Mouse (Mus musculus) midbrain, embryonic 14.5 days (tissue): ENCODE measurements around the gene Gpt2. TPM values are rescaled to one million over a fixed set of nuclear protein-coding genes. Genes with fewer than 3 reads are reported as not detected.

Source experiments
- ATAC-seq: fragments of 200-750 bp; cut with Nextera tagmentation; 2 replicates; pipeline ENCODE4 v1.8.0; 2017; ENCODE audit warnings: moderate number of reproducible peaks, moderate library complexity; ENCODE audit not compliant: low FRiP score, low TSS enrichment
- DNase-seq: peaks from one replicate; pipeline ENCODE4 v3.0.0-alpha.2; 2015
- H3K27ac ChIP-seq: fragments of 300-500 bp; sonication (generic); replicated peaks from 2 replicates; pipeline ENCODE4 v1.5.1; 2014; ENCODE audit warnings: mild to moderate bottlenecking, low read depth, low read length, moderate library complexity
- H3K27me3 ChIP-seq: fragments of 300-500 bp; sonication (generic); 2 replicates; pipeline ENCODE4 v1.6.1; 2014; ENCODE audit warnings: low read length, control low read depth, mixed read lengths; ENCODE audit not compliant: control insufficient read depth, insufficient read depth
- H3K36me3 ChIP-seq: fragments of 300-500 bp; sonication (generic); 2 replicates; pipeline ENCODE4 v1.6.1; 2014; ENCODE audit warnings: low read length, control low read depth; ENCODE audit not compliant: control insufficient read depth, insufficient read depth
- H3K4me1 ChIP-seq: fragments of 300-500 bp; sonication (generic); 2 replicates; pipeline ENCODE4 v1.6.1; 2014; ENCODE audit warnings: mild to moderate bottlenecking, antibody characterized with exemption, low read length, control low read depth; ENCODE audit not compliant: control insufficient read depth, insufficient read depth
- H3K4me2 ChIP-seq: fragments of 300-500 bp; sonication (generic); 2 replicates; pipeline ENCODE4 v1.6.1; 2014; ENCODE audit warnings: mild to moderate bottlenecking, low read length, moderate library complexity
- H3K4me3 ChIP-seq: fragments of 300-500 bp; sonication (generic); replicated peaks from 2 replicates; pipeline ENCODE4 v1.5.1; 2014; ENCODE audit warnings: low read depth, low read length
- H3K9ac ChIP-seq: fragments of 300-500 bp; sonication (generic); replicated peaks from 2 replicates; pipeline ENCODE4 v1.6.1; 2014; ENCODE audit warnings: mild to moderate bottlenecking, low read length, moderate library complexity
- H3K9me3 ChIP-seq: fragments of 300-500 bp; sonication (generic); 2 replicates; pipeline ENCODE4 v1.6.1; 2016; ENCODE audit warnings: low read length, control low read depth, mixed read lengths; ENCODE audit not compliant: control insufficient read depth
- WGBS: fragments of 180-500 bp; shearing (Covaris S2); extraction: QIAGEN DNeasy Blood & Tissue Kit; methylation state at CpG from one replicate; pipeline ENCODE4 v1.1.7; 2014; 5-methylcytosine and 5-hydroxymethylcytosine counted together
- polyA plus RNA-seq: library from polyadenylated mRNA; unstranded; fragments of >200 nt; fragmentation: Nextera tagmentation; extraction: Ambion mirVana; gene quantifications from 2 replicates; pipeline ENCODE4 v1.2.1, GENCODE M21; 2014

Gpt2 gene
- polyA plus RNA-seq, 1 experiment from 2014 or later, result 38.1 TPM

- Histone ChIP-seq H3K9me3 (no peaks in the 10 kb centered on the region), H3K4me1 (peaks cover 6% of the 10 kb centered on the region; the same call in 1 of the 2 replicates), H3K36me3 (no peaks in the 10 kb centered on the region), H3K9ac (peak overlapping the region; percentile 76), H3K4me2 (peak overlapping the region; percentile 79), H3K27ac (peak overlapping the region; percentile 49; the same call in 1 of the 2 replicates), H3K4me3 (peak overlapping the region; percentile 83), H3K27me3 (no peaks in the 10 kb centered on the region)
- WGBS, result 7% methylated on average over 49 of the region's 49 CpGs
- DNase-seq (peak; percentile 60), ATAC-seq (peak; percentile 16; the same call in 1 of the 2 replicates)
These were observed 860 bp downstream of the Gpt2 start for GRCm38 (mm10) chr8:85492940-85493931.

GRCm38 (mm10) chr8:85496125-85496524 lies 3.7 kb downstream of the Gpt2 start:
- Histone ChIP-seq H3K9me3 (no peaks in the 10 kb centered on the region), H3K4me3 (no peak overlapping the region), H3K4me1 (peaks cover 6% of the 10 kb centered on the region; the same call in 1 of the 2 replicates), H3K27me3 (no peaks in the 10 kb centered on the region), H3K27ac (no peak overlapping the region), H3K36me3 (no peaks in the 10 kb centered on the region), H3K4me2 (no peak overlapping the region), H3K9ac (no peak overlapping the region)
- WGBS, result 86% methylated on average over 5 of the region's 5 CpGs
- no peak for ATAC-seq
- DNase-seq, result no peak

GRCm38 (mm10) chr8:85496778-85497177 lies 4.4 kb downstream of the Gpt2 start:
- H3K36me3 ChIP-seq, result no peaks in the 10 kb centered on the region
- no peaks in the 10 kb centered on the region for H3K9me3 ChIP-seq
- DNase-seq, result no peak
- H3K9ac ChIP-seq, result no peak overlapping the region
- no peak overlapping the region for H3K4me2 ChIP-seq
- no peak for ATAC-seq
- no peak overlapping the region for H3K4me3 ChIP-seq
- WGBS, result 92% methylated on average over 4 of the region's 4 CpGs
- H3K27ac ChIP-seq, result no peak overlapping the region
- H3K27me3 ChIP-seq, result no peaks in the 10 kb centered on the region
- peaks cover 6% of the 10 kb centered on the region; the same call in 1 of the 2 replicates for H3K4me1 ChIP-seq

- no peaks in the 10 kb centered on the region for H3K36me3 ChIP-seq
- 21% methylated on average over 2 of the region's 2 CpGs for WGBS
- ATAC-seq (no peak), DNase-seq (no peak)
- no peak overlapping the region for H3K4me3 ChIP-seq
- no peaks in the 10 kb centered on the region for H3K9me3 ChIP-seq
- no peak overlapping the region for H3K9ac ChIP-seq
- H3K4me2 ChIP-seq, result no peak overlapping the region
- no peaks in the 10 kb centered on the region for H3K27me3 ChIP-seq
- H3K27ac ChIP-seq, result no peak overlapping the region
- peaks cover 3% of the 10 kb centered on the region; the same call in 1 of the 2 replicates for H3K4me1 ChIP-seq
These were observed 6.2 kb downstream of the Gpt2 start for GRCm38 (mm10) chr8:85498577-85498976.

- WGBS, result 93% methylated on average over 10 of the region's 10 CpGs
- no peak for ATAC-seq
These were observed 8.1 kb downstream of the Gpt2 start for GRCm38 (mm10) chr8:85500460-85500859.

GRCm38 (mm10) chr8:85500955-85501685 lies 8.7 kb downstream of the Gpt2 start:
- 74% methylated on average over 11 of the region's 11 CpGs for WGBS

More at GRCm38 (mm10) chr8:85500460-85500859, 8.1 kb downstream of the Gpt2 start:
- 0 out of 2 replicates have a peak overlapping the region, but pooled peaks have one; percentile 26 for H3K27ac ChIP-seq
- no peak for DNase-seq
- no peak overlapping the region for H3K9ac ChIP-seq
- peaks cover 13% of the 10 kb centered on the region for H3K36me3 ChIP-seq
- no peak overlapping the region for H3K4me3 ChIP-seq
- no peaks in the 10 kb centered on the region for H3K4me1 ChIP-seq
- H3K9me3 ChIP-seq, result no peaks in the 10 kb centered on the region
- H3K27me3 ChIP-seq, result no peaks in the 10 kb centered on the region
- no peak overlapping the region for H3K4me2 ChIP-seq

GRCm38 (mm10) chr8:85502381-85502780 lies 10.0 kb downstream of the Gpt2 start:
- 81% methylated on average over 2 of the region's 2 CpGs for WGBS
- Histone ChIP-seq H3K4me3 (no peak overlapping the region), H3K27ac (no peak overlapping the region), H3K4me1 (no peaks in the 10 kb centered on the region), H3K36me3 (peaks cover 26% of the 10 kb centered on the region), H3K9me3 (no peaks in the 10 kb centered on the region), H3K27me3 (no peaks in the 10 kb centered on the region), H3K4me2 (no peak overlapping the region), H3K9ac (no peak overlapping the region; the same call in 1 of the 2 replicates)
- ATAC-seq (no peak), DNase-seq (no peak)

More at GRCm38 (mm10) chr8:85500955-85501685, 8.7 kb downstream of the Gpt2 start:
- DNase-seq (peak; percentile 61), ATAC-seq (peak; percentile 62)
- H3K36me3 ChIP-seq, result peaks cover 19% of the 10 kb centered on the region
- peak overlapping the region; percentile 60 for H3K27ac ChIP-seq
- no peak overlapping the region for H3K4me2 ChIP-seq
- no peak overlapping the region for H3K9ac ChIP-seq
- no peaks in the 10 kb centered on the region for H3K9me3 ChIP-seq
- H3K4me1 ChIP-seq, result no peaks in the 10 kb centered on the region
- H3K4me3 ChIP-seq, result no peak overlapping the region
- H3K27me3 ChIP-seq, result no peaks in the 10 kb centered on the region

- H3K9ac ChIP-seq, result no peak overlapping the region
- no peaks in the 10 kb centered on the region for H3K27me3 ChIP-seq
- no peak for DNase-seq
- H3K9me3 ChIP-seq, result no peaks in the 10 kb centered on the region
- no peak overlapping the region for H3K4me3 ChIP-seq
- WGBS, result 76% methylated on average over 3 of the region's 3 CpGs
- no peak overlapping the region for H3K27ac ChIP-seq
- ATAC-seq, result no peak
- H3K36me3 ChIP-seq, result peaks cover 32% of the 10 kb centered on the region
- H3K4me1 ChIP-seq, result no peaks in the 10 kb centered on the region
- H3K4me2 ChIP-seq, result no peak overlapping the region
These were observed 10.7 kb downstream of the Gpt2 start for GRCm38 (mm10) chr8:85503065-85503464.
